Mouse (Mus musculus) MEL-GATA-1-ER (cell line): ENCODE data around the gene Hoxb5.

ENCODE experiments used
- DNase-seq: peaks from one replicate; pipeline ENCODE4 v3.0.0-alpha.2; 2012; ENCODE audit warnings: low read depth; ENCODE audit errors: extremely low read depth

Gene Hoxb5

DNA sequence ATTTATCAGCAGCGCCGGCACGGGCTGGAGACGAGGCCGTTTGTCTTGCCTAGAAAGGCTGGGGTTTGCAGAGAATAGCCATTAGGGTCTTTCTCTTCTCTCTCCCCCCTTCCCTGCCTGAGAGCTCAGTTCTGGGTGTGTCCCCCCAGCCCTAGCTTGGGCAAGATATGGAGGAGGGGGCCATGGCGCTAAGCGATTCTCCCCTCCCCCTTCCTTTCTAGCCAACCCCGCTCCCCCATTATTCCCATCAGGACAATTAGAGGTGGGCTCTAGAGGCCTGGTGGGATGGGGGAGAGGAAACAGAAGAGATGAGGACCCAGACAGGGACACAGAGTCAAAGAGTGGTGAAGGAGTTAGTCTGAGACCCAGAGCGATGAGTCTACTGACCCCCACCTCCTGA lies 15.7 kb upstream of the Hoxb5 start:
- no peak for DNase-seq

DNA sequence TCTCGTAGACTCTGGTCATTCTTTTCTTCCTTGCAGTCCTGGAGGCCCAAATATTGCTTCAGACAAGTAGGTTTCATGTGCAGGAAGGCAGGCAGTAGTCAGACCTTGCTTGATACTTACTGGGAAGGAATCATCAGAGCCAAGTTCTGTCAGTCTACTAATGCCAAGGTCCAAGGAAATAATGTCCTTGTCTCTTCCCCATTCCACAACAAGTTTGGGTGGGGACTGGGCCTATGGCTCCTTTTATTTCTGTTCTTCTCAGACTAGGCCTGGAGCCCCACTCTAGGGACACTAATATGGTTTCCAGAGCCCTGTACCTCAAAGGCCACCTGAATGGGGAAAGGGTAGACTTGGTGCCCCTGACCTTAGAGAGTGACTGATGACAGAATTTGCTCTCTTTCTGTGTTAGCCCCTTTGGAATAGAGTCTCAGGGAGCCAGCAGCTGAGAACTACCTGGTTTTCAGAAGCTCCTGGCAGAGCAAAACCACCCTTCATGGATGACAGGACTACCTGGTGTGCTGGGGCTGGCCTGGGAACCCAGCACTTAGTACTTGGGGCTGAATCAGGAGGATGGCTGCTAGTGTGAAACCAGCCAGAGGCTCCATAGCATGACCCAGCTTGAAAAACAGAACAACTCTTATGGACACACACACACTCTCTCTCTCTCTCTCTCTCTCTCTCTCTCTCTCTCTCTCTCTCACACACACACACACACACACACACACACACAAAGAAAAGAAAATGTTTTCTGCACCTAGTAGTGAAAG lies 14.5 kb upstream of the Hoxb5 start:
- DNase-seq = no peak

- DNase-seq = no peak
These were observed 13.8 kb upstream of the Hoxb5 start for GRCm38 (mm10) chr11:96289293-96289692.

DNA sequence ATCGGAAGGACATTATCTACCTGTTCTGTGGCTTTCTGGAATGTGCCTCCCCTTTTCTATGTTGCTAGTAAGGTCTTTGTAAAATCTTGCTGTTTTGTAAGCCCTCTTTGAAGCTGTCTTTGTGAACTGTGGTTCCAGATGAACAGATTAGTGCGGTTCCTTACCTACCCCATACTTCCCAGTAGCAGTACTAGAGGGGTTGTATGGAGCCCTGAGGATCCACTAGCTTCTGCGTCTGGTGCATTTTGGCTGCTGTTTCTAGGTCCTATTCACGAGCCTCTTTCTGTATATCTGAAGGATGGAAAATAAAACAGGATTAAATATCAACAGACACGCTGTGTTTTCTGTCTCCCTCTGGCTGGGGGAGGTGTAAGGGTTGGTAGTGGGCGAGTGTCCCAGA lies 13.3 kb upstream of the Hoxb5 start:
- no peak for DNase-seq

DNA sequence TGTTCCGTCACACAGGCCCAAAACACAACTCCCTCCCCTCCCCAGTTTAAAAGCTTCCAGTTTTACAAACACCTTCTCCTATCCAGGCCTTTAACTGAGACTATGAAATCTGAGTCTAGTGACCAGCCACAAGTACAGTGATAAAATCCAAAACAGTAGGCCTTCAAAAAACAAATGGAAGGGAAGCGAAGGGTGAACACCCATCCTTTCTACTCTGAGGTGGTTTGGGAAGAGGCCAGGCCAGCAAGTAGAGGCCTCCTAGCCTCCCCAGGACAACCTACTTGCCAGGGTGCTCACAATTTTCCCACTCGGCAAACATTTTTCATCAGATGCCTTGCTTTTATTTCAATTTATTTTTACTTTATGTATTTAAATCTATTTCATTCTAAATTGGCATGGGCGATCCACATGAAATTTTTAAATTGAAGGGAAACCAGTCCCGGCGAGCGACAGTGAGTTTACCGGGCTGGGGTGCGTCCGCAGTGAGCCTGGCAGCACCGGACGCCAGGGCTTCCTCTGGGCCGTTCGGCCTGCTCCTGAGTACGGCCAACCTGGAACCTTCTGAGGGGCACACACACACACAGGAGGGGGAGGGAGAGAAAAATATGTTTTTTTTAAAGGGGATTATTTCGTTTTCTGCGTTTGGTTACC lies 12.3 kb upstream of the Hoxb5 start:
- no peak for DNase-seq

GRCm38 (mm10) chr11:96291681-96292564 lies 11.2 kb upstream of the Hoxb5 start, which contains the start of gene Hoxb6:
TSS of gene Hoxb6 (plus strand) at chr11:96292476.
- no peak for DNase-seq

- no peak for DNase-seq
These were observed 10.4 kb upstream of the Hoxb5 start for GRCm38 (mm10) chr11:96292565-96293301.

DNA sequence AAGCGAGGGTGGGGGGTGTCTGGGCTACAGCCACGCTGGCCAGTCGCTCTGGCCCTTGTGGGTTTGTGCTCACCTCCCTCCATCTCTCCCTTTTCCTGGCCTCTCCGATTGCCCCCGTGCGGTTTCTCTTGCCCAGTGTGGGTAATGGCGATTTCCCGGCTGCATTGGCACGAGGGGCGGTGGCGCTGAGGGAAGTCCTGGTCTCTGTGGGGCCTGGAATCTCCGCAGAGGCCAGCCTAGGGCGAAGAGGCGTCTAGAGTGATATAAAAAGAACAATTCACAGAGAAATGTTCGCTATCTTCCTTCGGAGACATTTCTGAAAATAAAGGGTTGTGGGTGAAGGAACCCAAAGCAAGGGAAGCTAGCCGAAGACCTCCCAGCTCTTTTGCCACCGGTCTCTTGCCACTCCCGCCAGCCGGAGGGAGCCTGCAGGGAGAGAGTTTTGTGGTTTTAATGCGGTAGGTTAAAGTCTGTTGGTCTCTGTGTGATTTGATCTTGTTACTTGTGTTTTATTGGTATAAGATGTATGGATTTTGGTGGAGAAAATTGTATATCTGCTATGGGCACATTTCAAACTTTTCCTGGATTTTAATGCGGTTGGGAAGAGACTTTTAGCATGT lies 9.7 kb upstream of the Hoxb5 start:
- no peak for DNase-seq

DNA sequence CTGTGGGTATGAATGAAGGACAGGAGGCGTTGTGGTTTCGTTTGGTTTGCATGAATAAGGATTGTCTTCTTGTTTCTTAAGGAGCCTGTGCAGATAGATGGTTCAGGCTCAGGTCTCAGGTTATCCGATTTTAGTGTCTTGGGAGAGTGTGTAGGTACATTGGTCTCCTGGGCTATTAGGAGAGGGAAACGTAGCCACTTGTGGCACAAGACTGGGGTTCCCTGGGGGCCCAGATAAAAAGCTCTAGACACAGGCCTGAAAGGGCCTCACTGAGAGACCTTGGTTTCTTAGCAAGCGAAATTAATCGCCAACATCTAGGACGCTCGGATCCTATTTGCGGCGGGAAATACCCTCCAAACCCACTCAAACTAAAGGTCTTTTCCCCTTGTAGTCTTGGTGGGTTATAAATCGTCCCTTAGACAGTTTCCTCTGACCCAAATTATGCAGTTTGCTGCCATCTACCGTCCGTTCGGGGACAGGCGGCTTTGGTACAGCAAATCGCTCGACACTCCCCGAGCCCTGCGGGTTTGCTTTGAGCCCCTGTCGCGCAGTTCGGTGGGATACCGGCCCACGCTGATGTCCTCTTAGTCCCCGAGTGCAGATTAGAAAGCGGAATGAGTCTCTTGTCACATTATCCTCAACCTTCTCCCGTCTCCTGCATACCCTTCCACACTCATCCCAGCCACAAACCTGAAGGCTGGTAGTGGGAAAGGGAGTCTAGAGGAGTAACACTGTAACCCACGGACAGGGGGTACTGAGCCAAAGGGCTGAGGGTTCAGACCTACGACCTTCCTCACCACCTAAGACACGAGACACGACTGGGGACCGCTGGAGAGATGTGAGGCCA lies 8.7 kb upstream of the Hoxb5 start:
- peak; percentile 47 for DNase-seq

GRCm38 (mm10) chr11:96295092-96295835 lies 7.9 kb upstream of the Hoxb5 start:
- DNase-seq = no peak

- no peak for DNase-seq
These were observed 6.1 kb upstream of the Hoxb5 start for GRCm38 (mm10) chr11:96296997-96297396.

GRCm38 (mm10) chr11:96297428-96297827 lies 5.7 kb upstream of the Hoxb5 start:
- no peak for DNase-seq

DNA sequence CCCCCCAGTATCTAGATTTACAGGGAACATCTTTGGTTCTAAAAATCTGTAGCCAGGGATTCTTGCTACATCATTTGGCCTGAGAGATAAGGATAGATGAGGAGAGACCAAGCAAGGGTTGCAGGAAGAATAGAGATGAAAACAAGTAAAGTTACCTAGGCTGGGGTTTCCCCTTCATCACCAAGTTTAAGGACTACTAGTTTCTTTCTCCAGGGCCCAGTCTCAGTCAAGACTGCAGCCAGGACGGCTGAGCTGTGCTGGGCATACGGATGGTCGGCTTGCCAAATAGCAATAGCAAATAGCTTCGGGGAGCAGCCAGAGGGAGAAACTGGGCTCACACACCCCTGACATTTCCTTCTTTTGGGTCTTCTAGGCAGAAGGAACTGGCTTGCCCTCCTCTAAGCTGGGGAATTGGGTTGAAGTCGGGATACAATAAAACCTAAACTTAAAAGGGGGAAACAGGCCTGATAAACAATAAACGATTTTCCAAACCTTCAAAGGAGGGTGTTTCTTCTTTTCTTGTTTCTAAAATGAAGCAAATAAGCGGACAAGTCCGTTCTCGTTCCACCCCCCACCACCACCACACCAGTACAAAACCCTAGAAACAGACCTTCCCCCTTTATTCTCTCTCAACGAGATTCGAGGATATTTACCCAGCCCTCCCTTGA lies 5.0 kb upstream of the Hoxb5 start:
- DNase-seq = no peak

GRCm38 (mm10) chr11:96298895-96299667 lies 4.1 kb upstream of the Hoxb5 start:
- no peak for DNase-seq

DNA sequence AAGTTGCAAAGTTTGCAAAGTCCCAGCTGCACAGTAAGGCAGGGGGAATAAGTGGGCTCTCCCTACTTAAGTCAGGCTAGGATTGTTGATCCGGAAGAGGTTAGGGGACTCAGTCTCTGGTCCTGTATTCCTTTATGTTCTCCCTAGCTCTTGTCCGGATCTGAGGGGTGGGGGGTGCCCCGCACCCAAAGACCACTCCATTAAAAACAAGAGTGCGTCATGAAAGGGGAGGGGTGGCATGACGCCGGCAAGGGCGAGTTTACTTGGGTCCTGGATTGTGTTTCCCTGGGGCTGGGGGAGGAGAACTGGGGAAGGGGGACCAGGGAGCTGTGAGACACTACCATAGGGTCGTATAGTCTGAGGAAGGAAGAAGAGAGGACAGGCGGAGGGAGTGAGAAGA lies 3.4 kb upstream of the Hoxb5 start:
- no peak for DNase-seq

DNA sequence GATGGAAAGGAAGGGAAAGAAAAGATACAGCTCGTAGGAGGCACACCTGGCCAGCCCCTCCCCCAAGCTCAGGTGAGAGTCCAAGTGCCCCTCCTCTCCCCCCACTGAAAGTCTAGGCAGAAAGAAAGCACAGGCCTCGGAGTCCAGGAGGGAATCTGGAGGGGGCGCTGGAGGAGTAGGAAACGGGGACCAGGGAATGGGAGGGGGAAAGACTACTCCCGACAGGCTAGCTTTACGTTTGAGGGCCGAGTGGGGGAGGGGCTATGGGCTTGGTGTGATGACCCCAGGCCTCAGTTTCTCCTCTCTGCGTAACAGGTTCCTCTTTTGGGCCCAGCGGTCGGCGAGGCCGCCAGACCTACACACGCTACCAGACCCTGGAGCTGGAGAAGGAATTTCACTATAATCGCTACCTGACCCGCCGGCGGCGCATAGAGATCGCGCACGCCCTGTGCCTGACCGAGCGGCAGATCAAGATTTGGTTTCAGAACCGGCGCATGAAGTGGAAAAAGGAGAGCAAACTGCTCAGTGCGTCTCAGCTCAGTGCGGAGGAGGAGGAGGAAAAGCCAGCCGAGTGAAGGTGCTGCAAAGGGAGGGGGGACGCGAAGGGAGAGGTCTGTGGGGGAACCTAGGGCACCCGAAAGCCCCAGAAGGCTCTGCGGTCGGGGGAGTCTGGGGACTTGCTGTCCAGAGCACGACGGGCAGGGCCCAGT lies 2.6 kb upstream of the Hoxb5 start:
- no peak for DNase-seq

DNA sequence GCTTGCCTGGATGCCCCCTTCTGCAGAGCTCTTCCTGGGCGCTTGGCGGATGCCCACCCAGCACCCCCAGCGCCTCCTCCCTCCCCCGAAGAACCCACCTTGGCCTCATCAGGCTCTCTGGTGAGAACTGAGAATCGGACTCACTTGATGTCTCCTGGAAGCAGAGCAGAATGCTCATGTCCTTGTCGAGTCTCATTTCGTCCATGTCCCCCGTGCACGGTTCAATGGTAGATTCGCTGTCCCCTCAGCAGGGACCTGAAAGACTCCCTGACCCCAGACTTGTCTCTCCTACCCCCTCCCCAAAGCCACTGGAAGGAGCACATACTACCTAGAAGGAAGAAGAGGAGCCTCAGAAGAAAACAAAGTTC lies 2.1 kb upstream of the Hoxb5 start:
- DNase-seq = no peak
